Mouse (Mus musculus): Measurements from ENCODE around the gene D630023F18Rik.

DNA sequence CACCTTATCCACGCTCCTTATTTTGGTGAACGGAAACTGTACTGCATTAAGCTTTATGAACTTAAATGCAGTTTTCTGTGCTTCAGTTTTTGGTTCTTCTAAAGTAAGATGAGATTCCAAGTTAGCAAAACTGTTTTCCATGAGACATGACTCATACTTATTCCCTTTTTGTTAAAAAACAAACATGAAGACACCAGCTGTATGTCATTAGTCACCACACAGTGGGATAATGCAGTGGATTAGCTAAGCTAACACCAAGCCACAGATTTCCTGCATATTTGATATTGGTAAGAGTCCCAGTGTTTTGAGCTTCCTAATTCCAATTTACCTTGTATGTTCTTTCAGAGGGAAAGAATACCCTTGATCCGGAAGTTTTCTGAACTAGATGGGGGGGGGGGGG, 31.4 kb downstream of the D630023F18Rik start:
- TF ChIP-seq CTCF (IDR thresholded peaks at IDR 0.05; ENCODE audit: borderline replicate concordance, insufficient read depth, low read length) (no peak), POLR2A (IDR thresholded peaks at IDR 0.05; ENCODE audit: low read depth, low read length) (no peak)

Measured in embryonic fibroblast, embryonic 13.5 days (primary cell).